Mouse (Mus musculus): Measurements from ENCODE around the gene Mis18a. TPM values are rescaled to one million over a fixed set of nuclear protein-coding genes. Genes with fewer than 3 reads are reported as not detected.

Mis18a gene
- polyA plus RNA-seq, 1 experiment, result 20.3 TPM

GRCm38 (mm10) chr16:90674651-90675050 lies 52.6 kb downstream of the Mis18a start:
- no peak overlapping the region for H3K4me3 ChIP-seq (ENCODE audit: low read depth, low read length)
- TF ChIP-seq CTCF (IDR thresholded peaks at IDR 0.05; ENCODE audit: extremely low read depth, insufficient read length, insufficient replicate concordance, low read depth, low read length), result no peak
- TF ChIP-seq POLR2A (IDR thresholded peaks at IDR 0.05; ENCODE audit: low read depth, low read length), result no peak
- WGBS, result 78% methylated on average over 6 of the region's 6 CpGs
- H3K4me1 ChIP-seq (ENCODE audit: control insufficient read depth, insufficient read depth, insufficient read length, low read length), result no peaks in the 10 kb centered on the region
- no peaks in the 10 kb centered on the region for H3K36me3 ChIP-seq (ENCODE audit: control insufficient read depth, insufficient read depth, low read length)
- H3K27me3 ChIP-seq (ENCODE audit: control insufficient read depth, insufficient read depth, low read length), result no peaks in the 10 kb centered on the region
- no peak overlapping the region for H3K27ac ChIP-seq (ENCODE audit: insufficient read depth, low read depth, low read length)

GRCm38 (mm10) chr16:90673507-90674354 lies 53.5 kb downstream of the Mis18a start:
- WGBS, result 73% methylated on average over 21 of the region's 21 CpGs
- H3K27ac ChIP-seq (ENCODE audit: insufficient read depth, low read depth, low read length), result no peak overlapping the region
- no peak for TF ChIP-seq CTCF (IDR thresholded peaks at IDR 0.05; ENCODE audit: extremely low read depth, insufficient read length, insufficient replicate concordance, low read depth, low read length)
- no peak for TF ChIP-seq POLR2A (IDR thresholded peaks at IDR 0.05; ENCODE audit: low read depth, low read length)
- no peak overlapping the region for H3K4me3 ChIP-seq (ENCODE audit: low read depth, low read length)
- no peaks in the 10 kb centered on the region for H3K27me3 ChIP-seq (ENCODE audit: control insufficient read depth, insufficient read depth, low read length)
- H3K4me1 ChIP-seq (ENCODE audit: control insufficient read depth, insufficient read depth, insufficient read length, low read length), result no peaks in the 10 kb centered on the region
- no peaks in the 10 kb centered on the region for H3K36me3 ChIP-seq (ENCODE audit: control insufficient read depth, insufficient read depth, low read length)

Other genes starting within 250 kb of the Mis18a start
- gene Mrap, start 10.8 kb upstream of the Mis18a start, polyA plus RNA-seq (2012; rRNA removed), result 1.2 and 1.4 TPM in 2 replicates
- gene Urb1, start 83.0 kb upstream of the Mis18a start, polyA plus RNA-seq (2012; rRNA removed), result 1.8 and 1.9 TPM in 2 replicates
- 0.19 and 0.50 TPM in 2 replicates for gene Eva1c, start 99.3 kb upstream of the Mis18a start, polyA plus RNA-seq (2012; rRNA removed)
- 9.6 and 19.2 TPM in 2 replicates for gene Cfap298, start 207.7 kb upstream of the Mis18a start, polyA plus RNA-seq (2012; rRNA removed)

Data from small intestine, adult 2 months (tissue).